Mouse (Mus musculus) CH12.LX (cell line): ENCODE measurements around the gene Upp2. TPM values are rescaled to one million over a fixed set of nuclear protein-coding genes. Genes with fewer than 3 reads are reported as not detected.

Experiments used
- DNase-seq: peaks from one replicate; pipeline ENCODE4 v3.0.0-alpha.2; 2013; ENCODE audit errors: extremely low read depth
- H3K27ac ChIP-seq: 2 replicates; pipeline ENCODE4 v1.5.1; 2012; ENCODE audit warnings: low read depth, mild to moderate bottlenecking, control low read depth, moderate library complexity; ENCODE audit not compliant: insufficient read depth
- H3K27me3 ChIP-seq: replicated peaks from 2 replicates; pipeline ENCODE3; 2012; ENCODE audit warnings: inconsistent platforms
- H3K36me3 ChIP-seq, 2 experiments: replicated peaks in 1 of 2; 2 replicates each; pipeline versions ENCODE3 to v1.6.1; 2012; ENCODE audit warnings: inconsistent platforms in 1 of 2, low read length in 1 of 2, mild to moderate bottlenecking in 1 of 2, mixed read lengths in 1 of 2, moderate library complexity in 1 of 2; ENCODE audit not compliant: control insufficient read depth in 1 of 2, insufficient read depth in 1 of 2
- H3K4me1 ChIP-seq, 2 experiments: 2 replicates each; pipeline ENCODE4 v1.6.1; 2012; ENCODE audit warnings: inconsistent platforms in 1 of 2, moderate library complexity in 1 of 2; ENCODE audit not compliant: insufficient read depth in 2 of 2, control insufficient read depth in 1 of 2
- H3K4me2 ChIP-seq: 2 replicates; pipeline ENCODE4 v1.6.1; 2012; ENCODE audit warnings: low read depth, mild to moderate bottlenecking, control low read depth; ENCODE audit not compliant: poor library complexity, insufficient read depth, severe bottlenecking
- H3K4me3 ChIP-seq, 3 experiments: fragments of 150-350 bp in 1 of 3; sonication (generic) in 1 of 3; replicated peaks in 1 of 3; 2 replicates each; pipeline versions ENCODE3 to v1.5.1; 2011 to 2012; ENCODE audit warnings: low read depth in 2 of 3, low read length in 2 of 3, mild to moderate bottlenecking in 2 of 3, moderate library complexity in 2 of 3, control low read depth in 1 of 3, improper control_type of control experiment in 1 of 3, inconsistent platforms in 1 of 3, mixed read lengths in 1 of 3; ENCODE audit not compliant: poor library complexity in 1 of 3
- H3K79me2 ChIP-seq: replicated peaks from 2 replicates; pipeline ENCODE4 v1.6.1; 2012; ENCODE audit warnings: mild to moderate bottlenecking, moderate library complexity; ENCODE audit not compliant: control insufficient read depth, poor library complexity, insufficient read depth, severe bottlenecking; ENCODE audit errors: extremely low read depth
- H3K9ac ChIP-seq: 2 replicates; pipeline ENCODE4 v1.6.1; 2012; ENCODE audit warnings: low read depth, mild to moderate bottlenecking, control low read depth, moderate library complexity; ENCODE audit not compliant: insufficient read depth
- H3K9me3 ChIP-seq: replicated peaks from 2 replicates; pipeline ENCODE3; 2012; ENCODE audit warnings: low read length, inconsistent platforms, mixed read lengths
- BHLHE40 ChIP-seq: IDR thresholded peaks from 2 replicates; pipeline ENCODE4 v1.6.1; 2011; ENCODE audit warnings: mild to moderate bottlenecking, low read depth, low read length, improper control_type of control experiment
- CHD1 ChIP-seq: IDR thresholded peaks from 2 replicates; pipeline ENCODE4 v1.6.1; 2012; ENCODE audit warnings: low read depth, low read length, improper control_type of control experiment, inconsistent platforms
- CTCF ChIP-seq, 2 experiments: IDR thresholded peaks in 1 of 2; conservative IDR thresholded peaks in 1 of 2; 2 replicates each; pipeline ENCODE4 v1.5.1; 2011 to 2012; ENCODE audit warnings: low read depth in 2 of 2, low read length in 2 of 2, improper control_type of control experiment in 1 of 2, inconsistent platforms in 1 of 2, mild to moderate bottlenecking in 1 of 2, moderate library complexity in 1 of 2
- ELF1 ChIP-seq: IDR thresholded peaks from 2 replicates; pipeline ENCODE4 v1.6.1; 2014; ENCODE audit warnings: low read depth, mild to moderate bottlenecking, inconsistent platforms, low read length, improper control_type of control experiment
- EP300 ChIP-seq: IDR thresholded peaks from 2 replicates; pipeline ENCODE4 v1.6.1; 2011; ENCODE audit warnings: low read length, improper control_type of control experiment
- ETS1 ChIP-seq: conservative IDR thresholded peaks from 2 replicates; pipeline ENCODE4 v1.6.1; 2012; ENCODE audit warnings: low read depth, mild to moderate bottlenecking, inconsistent platforms, low read length, improper control_type of control experiment, moderate library complexity
- GABPA ChIP-seq: IDR thresholded peaks from 2 replicates; pipeline ENCODE4 v1.6.1; 2012; ENCODE audit warnings: low read depth, low read length, improper control_type of control experiment, inconsistent platforms; ENCODE audit not compliant: insufficient replicate concordance
- HCFC1 ChIP-seq: IDR thresholded peaks from 2 replicates; pipeline ENCODE4 v1.6.1; 2012; ENCODE audit warnings: low read depth, mild to moderate bottlenecking, inconsistent platforms, low read length, improper control_type of control experiment
- IRF4 ChIP-seq: IDR thresholded peaks from 2 replicates; pipeline ENCODE4 v1.6.1; 2014; ENCODE audit warnings: low read depth, mild to moderate bottlenecking, inconsistent platforms, low read length, improper control_type of control experiment
- JUND ChIP-seq: conservative IDR thresholded peaks from 2 replicates; pipeline ENCODE4 v1.6.1; 2011; ENCODE audit warnings: low read depth, low read length, improper control_type of control experiment
- KAT2A ChIP-seq: IDR thresholded peaks from 2 replicates; pipeline ENCODE4 v1.6.1; 2012; ENCODE audit warnings: low read length, improper control_type of control experiment, inconsistent platforms; ENCODE audit not compliant: insufficient replicate concordance
- MAX ChIP-seq: IDR thresholded peaks from 2 replicates; pipeline ENCODE4 v1.6.1; 2011; ENCODE audit warnings: low read length, improper control_type of control experiment
- MXI1 ChIP-seq: IDR thresholded peaks from 2 replicates; pipeline ENCODE4 v1.6.1; 2011; ENCODE audit warnings: mild to moderate bottlenecking, low read depth, low read length, improper control_type of control experiment
- NELFE ChIP-seq: IDR thresholded peaks from 2 replicates; pipeline ENCODE4 v1.6.1; 2011; ENCODE audit warnings: low read depth, low read length, improper control_type of control experiment
- NRF1 ChIP-seq: IDR thresholded peaks from 2 replicates; pipeline ENCODE4 v1.6.1; 2014; ENCODE audit warnings: low read depth, mild to moderate bottlenecking, inconsistent platforms, low read length, improper control_type of control experiment, moderate library complexity
- PAX5 ChIP-seq: IDR thresholded peaks from 2 replicates; pipeline ENCODE4 v1.6.1; 2012; ENCODE audit warnings: low read length, inconsistent platforms, mixed read lengths
- POLR2A ChIP-seq: IDR thresholded peaks from 2 replicates; pipeline ENCODE4 v1.6.1; 2011; ENCODE audit warnings: low read depth, mild to moderate bottlenecking, improper control_type of control experiment, low read length
- POLR2AphosphoS2 ChIP-seq: IDR thresholded peaks from 2 replicates; pipeline ENCODE4 v1.6.1; 2011; ENCODE audit warnings: low read depth, low read length, improper control_type of control experiment
- SIN3A ChIP-seq: IDR thresholded peaks from 2 replicates; pipeline ENCODE4 v1.6.1; 2012; ENCODE audit warnings: low read length, improper control_type of control experiment, inconsistent platforms
- SMC3 ChIP-seq: IDR thresholded peaks from 2 replicates; pipeline ENCODE4 v1.6.1; 2011; ENCODE audit warnings: low read depth, low read length, improper control_type of control experiment
- TBP ChIP-seq: conservative IDR thresholded peaks from 2 replicates; pipeline ENCODE4 v1.6.1; 2011; ENCODE audit warnings: low read depth, low read length, improper control_type of control experiment
- UBTF ChIP-seq: IDR thresholded peaks from 2 replicates; pipeline ENCODE4 v1.6.1; 2012; ENCODE audit warnings: low read depth, mild to moderate bottlenecking, inconsistent platforms, low read length, improper control_type of control experiment, moderate library complexity
- USF2 ChIP-seq: conservative IDR thresholded peaks from 2 replicates; pipeline ENCODE4 v1.6.1; 2011; ENCODE audit warnings: low read depth, low read length, improper control_type of control experiment
- ZC3H11A ChIP-seq: IDR thresholded peaks from 2 replicates; pipeline ENCODE4 v1.6.1; 2012; ENCODE audit warnings: low read depth, mild to moderate bottlenecking, inconsistent platforms, low read length, improper control_type of control experiment
- ZKSCAN1 ChIP-seq: IDR thresholded peaks from 2 replicates; pipeline ENCODE4 v1.6.1; 2012; ENCODE audit warnings: low read depth, inconsistent platforms, low read length, improper control_type of control experiment, borderline replicate concordance
- ZMIZ1 ChIP-seq: IDR thresholded peaks from 2 replicates; pipeline ENCODE4 v1.6.1; 2012; ENCODE audit warnings: low read depth, mild to moderate bottlenecking, inconsistent platforms, low read length, improper control_type of control experiment
- dilution Hi-C: fragments of 300-500 bp; cut with MboI; formaldehyde crosslinking; loops from 2 replicates; pipeline ENCODE4 v1.14.3; 2020; ENCODE audit warnings: low sequenced_read_pairs; ENCODE audit not compliant: extremely low pct_unique_long_range_greater_than_20kb, extremely low pct_ligation_motif_present
- in situ Hi-C: fragments of 300-500 bp; cut with MboI; formaldehyde crosslinking; loops from 3 replicates; pipeline ENCODE4 v1.14.3; 2019; ENCODE audit warnings: low sequenced_read_pairs, low pct_ligation_motif_present, low pct_unique_long_range_greater_than_20kb, mixed read lengths
- polyA plus RNA-seq: library from polyadenylated mRNA; unstranded; fragments of >175 nt; gene quantifications from 2 replicates; pipeline ENCODE4 v1.2.1, GENCODE M21; 2012; ENCODE audit warnings: low read depth; ENCODE audit not compliant: insufficient read length
- total RNA-seq, 2 experiments: library from RNA; depleted of rRNA; stranded (reverse); fragments of 300-350 nt in 1 of 2; fragments of >200 nt in 1 of 2; gene quantifications; 2 replicates each; pipeline ENCODE4 v1.2.3; 2012 to 2014

Upp2 gene
- total and polyA plus RNA-seq, 3 experiments = not detected

- H3K4me1 ChIP-seq = no peaks in the 10 kb centered on the region
- H3K36me3 ChIP-seq = no peaks in the 10 kb centered on the region
- TF ChIP-seq ELF1 = no peak
- TF ChIP-seq CTCF (conservative IDR thresholded peaks at IDR 0.05 in 1 of 2, IDR thresholded peaks at IDR 0.05 in 1 of 2; ENCODE audit: low read depth in 2 of 2, low read length in 2 of 2) = no peak
- no peak for TF ChIP-seq TBP
- no peak for TF ChIP-seq MXI1
- TF ChIP-seq CHD1 = no peak
- no peak for TF ChIP-seq IRF4
- no peak for TF ChIP-seq PAX5
- no peak for TF ChIP-seq NRF1
- no peak for TF ChIP-seq ZMIZ1
- no peak for TF ChIP-seq BHLHE40
- no peak for TF ChIP-seq SIN3A
- TF ChIP-seq ZC3H11A = no peak
- TF ChIP-seq ETS1 = no peak
- TF ChIP-seq USF2 = no peak
- TF ChIP-seq KAT2A = no peak
- TF ChIP-seq ZKSCAN1 = no peak
- no peak for TF ChIP-seq GABPA
- in situ Hi-C loops = no loop called here
- no peaks in the 10 kb centered on the region for H3K79me2 ChIP-seq
- DNase-seq = no peak
- no peak overlapping the region for H3K27ac ChIP-seq
- H3K27me3 ChIP-seq = no peaks in the 10 kb centered on the region
- peaks cover 50% of the 10 kb centered on the region for H3K9me3 ChIP-seq
- no peak overlapping the region for H3K4me2 ChIP-seq
- dilution Hi-C loops = no loop called here
- no peak overlapping the region for H3K4me3 ChIP-seq
- no peak overlapping the region for H3K9ac ChIP-seq
These were observed 187.6 kb downstream of the Upp2 start for GRCm38 (mm10) chr2:58754736-58755135.

- H3K27me3 ChIP-seq = no peaks in the 10 kb centered on the region
- H3K79me2 ChIP-seq = no peaks in the 10 kb centered on the region
- DNase-seq = no peak
- dilution Hi-C loops (no loop called here), in situ Hi-C loops (no loop called here)
- no peak overlapping the region for H3K27ac ChIP-seq
- no peak overlapping the region for H3K4me2 ChIP-seq
- no peaks in the 10 kb centered on the region for H3K4me1 ChIP-seq
- TF ChIP-seq ELF1 = no peak
- no peak for TF ChIP-seq UBTF
- no peak for TF ChIP-seq MAX
- TF ChIP-seq POLR2AphosphoS2 = no peak
- TF ChIP-seq BHLHE40 = no peak
- no peak for TF ChIP-seq ETS1
- TF ChIP-seq SIN3A = no peak
- no peak for TF ChIP-seq HCFC1
- no peak for TF ChIP-seq CTCF (conservative IDR thresholded peaks at IDR 0.05 in 1 of 2, IDR thresholded peaks at IDR 0.05 in 1 of 2; ENCODE audit: low read depth in 2 of 2, low read length in 2 of 2)
- TF ChIP-seq SMC3 = no peak
- no peak for TF ChIP-seq ZC3H11A
- TF ChIP-seq CHD1 = no peak
- TF ChIP-seq JUND = no peak
- no peak for TF ChIP-seq IRF4
- TF ChIP-seq MXI1 = no peak
- no peak for TF ChIP-seq NELFE
- TF ChIP-seq POLR2A = no peak
- no peak for TF ChIP-seq EP300
- no peaks in the 10 kb centered on the region for H3K36me3 ChIP-seq
- H3K9ac ChIP-seq = no peak overlapping the region
- H3K9me3 ChIP-seq = peaks cover 49% of the 10 kb centered on the region
- no peak overlapping the region for H3K4me3 ChIP-seq
These were observed 191.0 kb downstream of the Upp2 start for GRCm38 (mm10) chr2:58758081-58758480.
